Mouse (Mus musculus) liver, embryonic 16.5 days (tissue): ENCODE measurements around the gene Kif12. TPM values are rescaled to one million over a fixed set of nuclear protein-coding genes. Genes with fewer than 3 reads are reported as not detected.

ENCODE experiments used
- ATAC-seq: fragments of 200-750 bp; cut with Nextera tagmentation; 2 replicates; pipeline ENCODE4 v1.8.0; 2017; ENCODE audit warnings: low read depth, mild to moderate bottlenecking, moderate number of reproducible peaks, moderate library complexity
- H3K27ac ChIP-seq: fragments of 300-500 bp; sonication (generic); 2 replicates; pipeline ENCODE4 v1.5.1; 2014; ENCODE audit warnings: mild to moderate bottlenecking, low read length
- H3K27me3 ChIP-seq: fragments of 300-500 bp; sonication (generic); 2 replicates; pipeline ENCODE4 v1.6.1; 2014; ENCODE audit warnings: low read depth, low read length, mixed read lengths; ENCODE audit not compliant: control insufficient read depth, insufficient read depth
- H3K36me3 ChIP-seq: fragments of 300-500 bp; sonication (generic); 2 replicates; pipeline ENCODE4 v1.6.1; 2014; ENCODE audit warnings: mild to moderate bottlenecking; ENCODE audit not compliant: control insufficient read depth, insufficient read depth
- H3K4me1 ChIP-seq: fragments of 300-500 bp; sonication (generic); 2 replicates; pipeline ENCODE4 v1.6.1; 2014; ENCODE audit warnings: low read depth, low read length, mixed read lengths; ENCODE audit not compliant: control insufficient read depth
- H3K4me2 ChIP-seq: fragments of 300-500 bp; sonication (generic); 2 replicates; pipeline ENCODE4 v1.6.1; 2014; ENCODE audit warnings: low read depth, low read length, mixed read lengths
- H3K4me3 ChIP-seq: fragments of 300-500 bp; sonication (generic); 2 replicates; pipeline ENCODE4 v1.5.1; 2014; ENCODE audit warnings: low read depth, mild to moderate bottlenecking, low read length
- H3K9ac ChIP-seq: fragments of 300-500 bp; sonication (generic); 2 replicates; pipeline ENCODE4 v1.6.1; 2014; ENCODE audit warnings: low read depth, low read length
- H3K9me3 ChIP-seq: fragments of 300-500 bp; sonication (generic); replicated peaks from 2 replicates; pipeline ENCODE4 v1.6.1; 2016; ENCODE audit warnings: low read length; ENCODE audit not compliant: control insufficient read depth
- WGBS: fragments of 180-500 bp; shearing (Covaris S2); extraction: QIAGEN DNeasy Blood & Tissue Kit; methylation state at CpG from one replicate; pipeline ENCODE4 v1.1.7; 2014; ENCODE audit not compliant: insufficient replicate concordance; 5-methylcytosine and 5-hydroxymethylcytosine counted together
- polyA plus RNA-seq: library from polyadenylated mRNA; unstranded; fragments of >200 nt; fragmentation: Nextera tagmentation; extraction: Ambion mirVana; gene quantifications from 2 replicates; pipeline ENCODE4 v1.2.1, GENCODE M21; 2015

Gene Kif12
- polyA plus RNA-seq, 1 experiment from 2014 or later: 5.3 TPM

DNA sequence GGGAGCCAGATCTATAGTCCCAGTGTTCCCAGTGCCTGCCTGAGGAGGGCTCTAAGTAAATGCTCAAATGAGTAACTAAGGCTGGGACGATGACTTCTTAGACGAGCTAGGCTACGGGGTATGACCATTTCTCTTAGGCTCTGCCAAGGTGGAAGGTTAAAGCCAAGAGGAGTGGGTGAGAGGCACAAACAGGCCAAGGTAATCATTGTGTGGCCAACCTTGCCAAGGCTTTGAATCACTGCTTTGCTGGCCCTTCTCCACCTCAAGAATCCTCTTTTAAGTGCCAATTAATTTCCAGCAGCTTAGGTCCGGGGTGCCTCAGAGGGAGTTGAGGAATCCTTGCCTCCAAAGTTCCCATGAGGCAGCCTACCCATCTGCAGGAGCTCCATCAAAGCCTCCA lies 1.9 kb downstream of the Kif12 start:
- 70% methylated on average over 4 of the region's 4 CpGs for WGBS
- Histone ChIP-seq H3K27me3 (no peaks in the 10 kb centered on the region), H3K4me3 (no peak overlapping the region), H3K36me3 (no peaks in the 10 kb centered on the region), H3K9me3 (no peaks in the 10 kb centered on the region), H3K27ac (no peak overlapping the region), H3K4me1 (no peaks in the 10 kb centered on the region), H3K9ac (no peak overlapping the region), H3K4me2 (no peak overlapping the region)
- no peak for ATAC-seq

GRCm38 (mm10) chr4:63166323-63166722 lies 5.6 kb downstream of the Kif12 start:
- Histone ChIP-seq H3K4me2 (no peak overlapping the region), H3K27ac (no peak overlapping the region)
- no peak for ATAC-seq

GRCm38 (mm10) chr4:63165636-63166035 lies 6.3 kb downstream of the Kif12 start:
- Histone ChIP-seq H3K9me3 (no peaks in the 10 kb centered on the region), H3K27me3 (no peaks in the 10 kb centered on the region), H3K36me3 (no peaks in the 10 kb centered on the region), H3K4me1 (no peaks in the 10 kb centered on the region), H3K9ac (no peak overlapping the region), H3K4me3 (no peak overlapping the region), H3K27ac (no peak overlapping the region), H3K4me2 (no peak overlapping the region)
- ATAC-seq: no peak
- WGBS: 59% methylated on average over 4 of the region's 4 CpGs

More at GRCm38 (mm10) chr4:63166323-63166722, 5.6 kb downstream of the Kif12 start:
- no peak overlapping the region for H3K4me3 ChIP-seq
- WGBS: 51% methylated on average over 5 of the region's 5 CpGs
- no peaks in the 10 kb centered on the region for H3K36me3 ChIP-seq
- H3K27me3 ChIP-seq: no peaks in the 10 kb centered on the region
- no peak overlapping the region for H3K9ac ChIP-seq
- no peaks in the 10 kb centered on the region for H3K4me1 ChIP-seq
- H3K9me3 ChIP-seq: no peaks in the 10 kb centered on the region

DNA sequence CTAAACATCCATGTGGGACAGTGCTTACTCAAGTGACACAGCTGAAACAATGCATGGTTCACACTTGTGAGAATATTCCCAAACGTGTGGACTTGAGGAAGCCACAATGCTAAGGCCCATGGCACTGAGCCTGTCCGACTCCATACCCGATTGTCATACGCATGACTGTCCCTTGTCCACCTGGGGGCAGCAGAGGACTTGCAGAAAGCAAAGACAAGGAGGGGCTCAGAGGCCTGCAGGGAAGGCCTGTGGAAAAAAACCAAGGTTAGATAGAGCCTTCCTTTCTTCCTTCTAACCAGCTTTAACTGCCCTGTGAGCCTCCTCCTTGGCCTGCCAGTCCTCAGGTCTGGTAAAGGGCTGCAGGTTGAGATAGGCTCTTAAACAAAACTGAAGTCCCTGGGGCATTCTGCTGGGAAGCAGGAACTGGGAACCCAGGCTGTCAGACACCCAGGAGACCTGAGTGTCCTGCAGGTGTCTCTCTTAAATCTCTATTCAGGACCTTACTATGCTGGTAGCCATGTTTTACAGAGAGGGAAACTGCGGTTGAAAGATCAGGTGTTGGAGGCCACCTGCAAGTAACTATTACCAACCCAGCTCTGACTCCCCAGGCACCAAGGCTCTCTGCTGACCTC lies 12.9 kb downstream of the Kif12 start:
- no peaks in the 10 kb centered on the region for H3K27me3 ChIP-seq
- H3K9ac ChIP-seq: no peak overlapping the region
- ATAC-seq: no peak
- H3K9me3 ChIP-seq: no peaks in the 10 kb centered on the region
- no peaks in the 10 kb centered on the region for H3K36me3 ChIP-seq
- no peak overlapping the region for H3K4me2 ChIP-seq
- H3K4me1 ChIP-seq: no peaks in the 10 kb centered on the region; the same call in none of the 2 replicates
- no peak overlapping the region for H3K27ac ChIP-seq
- no peak overlapping the region for H3K4me3 ChIP-seq
- 13% methylated on average over 5 of the region's 5 CpGs for whole genome bisulfite sequencing

DNA sequence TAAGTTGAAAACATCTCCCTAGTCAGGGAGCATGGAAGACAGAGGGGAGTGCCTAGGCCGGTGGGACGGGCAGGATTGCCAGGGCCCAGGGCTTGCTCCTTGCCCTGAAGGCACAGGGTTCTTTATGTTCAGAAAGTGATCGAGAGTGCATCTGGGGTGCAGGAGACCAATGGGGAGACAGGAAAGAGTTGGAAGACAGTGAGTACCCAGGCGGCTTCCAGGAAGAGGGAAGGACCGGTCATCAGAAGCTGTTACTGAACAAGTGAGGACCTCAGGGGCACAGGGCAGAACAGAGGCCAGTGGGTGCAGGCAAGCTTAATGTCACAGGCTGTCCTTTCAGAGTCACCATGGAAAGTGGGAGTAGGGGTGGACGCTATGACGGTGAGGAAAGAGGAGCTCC lies 13.7 kb downstream of the Kif12 start:
- ATAC-seq: no peak
- H3K27ac ChIP-seq: peak overlapping the region; percentile 33; the same call in 1 of the 2 replicates
- H3K4me1 ChIP-seq: no peaks in the 10 kb centered on the region; the same call in none of the 2 replicates
- H3K9ac ChIP-seq: no peak overlapping the region
- H3K27me3 ChIP-seq: no peaks in the 10 kb centered on the region
- 74% methylated on average over 7 of the region's 7 CpGs for WGBS
- no peaks in the 10 kb centered on the region for H3K36me3 ChIP-seq
- no peak overlapping the region for H3K4me2 ChIP-seq
- H3K9me3 ChIP-seq: no peaks in the 10 kb centered on the region
- no peak overlapping the region for H3K4me3 ChIP-seq

DNA sequence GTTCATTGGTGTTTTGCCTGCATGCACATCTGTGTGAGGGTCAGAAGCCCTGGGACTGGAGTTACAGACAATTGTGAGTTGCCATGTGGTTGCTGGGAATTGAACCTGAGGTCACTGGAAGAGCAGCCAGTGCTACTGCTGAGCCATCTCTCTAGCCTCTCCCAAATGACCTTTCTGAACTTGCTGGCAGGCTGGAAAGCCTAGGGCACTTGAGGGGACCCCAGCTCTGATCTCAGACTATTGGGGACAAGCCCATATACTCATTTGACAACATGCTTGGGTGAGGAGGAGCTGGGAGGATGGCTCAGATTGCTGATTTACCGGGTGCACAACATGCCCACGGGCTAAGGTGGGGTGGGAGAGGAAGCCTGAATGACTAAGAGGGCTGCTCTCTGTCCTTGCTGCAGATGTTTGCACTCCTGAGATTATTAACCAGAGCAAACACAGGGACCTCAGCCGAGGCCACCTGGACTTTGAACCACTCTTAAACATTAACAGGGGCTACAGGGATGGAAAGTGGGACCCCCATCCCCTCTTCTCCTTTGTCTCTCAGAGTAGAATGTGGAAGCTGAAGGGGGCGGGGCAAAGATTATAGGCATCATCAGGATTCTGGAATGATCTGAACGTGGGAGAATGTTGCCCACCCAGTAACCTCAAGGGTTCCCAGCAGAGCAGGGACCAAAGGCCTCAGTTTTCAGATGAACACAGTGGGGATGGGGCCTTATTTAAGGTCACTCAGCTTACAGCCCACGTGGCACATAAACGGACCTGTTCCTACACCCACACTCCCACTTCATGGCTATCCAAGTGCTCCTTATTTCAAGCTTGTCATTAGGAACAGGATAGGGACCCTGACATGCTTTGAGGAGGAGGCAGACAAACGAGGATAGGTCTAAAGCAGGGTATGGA lies 15.0 kb downstream of the Kif12 start:
- H3K4me3 ChIP-seq: no peak overlapping the region
- H3K4me2 ChIP-seq: no peak overlapping the region
- no peaks in the 10 kb centered on the region for H3K36me3 ChIP-seq
- H3K27ac ChIP-seq: peak overlapping the region; percentile 74
- 34% methylated on average over 8 of the region's 8 CpGs for WGBS
- no peaks in the 10 kb centered on the region for H3K27me3 ChIP-seq
- H3K9me3 ChIP-seq: no peaks in the 10 kb centered on the region
- H3K4me1 ChIP-seq: no peaks in the 10 kb centered on the region; the same call in none of the 2 replicates
- no peak overlapping the region for H3K9ac ChIP-seq
- ATAC-seq: peak; percentile 85

GRCm38 (mm10) chr4:63155596-63155995 lies 16.3 kb downstream of the Kif12 start:
- H3K9me3 ChIP-seq: no peaks in the 10 kb centered on the region
- H3K9ac ChIP-seq: no peak overlapping the region
- H3K27me3 ChIP-seq: no peaks in the 10 kb centered on the region
- H3K36me3 ChIP-seq: no peaks in the 10 kb centered on the region
- H3K4me2 ChIP-seq: no peak overlapping the region
- H3K4me1 ChIP-seq: no peaks in the 10 kb centered on the region; the same call in none of the 2 replicates
- WGBS: 21% methylated on average over 2 of the region's 2 CpGs
- peak overlapping the region; percentile 44; the same call in 1 of the 2 replicates for H3K27ac ChIP-seq
- H3K4me3 ChIP-seq: no peak overlapping the region
- ATAC-seq: no peak

- Histone ChIP-seq H3K36me3 (no peaks in the 10 kb centered on the region), H3K4me3 (peak within 1 kb of the TSS; percentile 57), H3K9ac (peak within 1 kb of the TSS; percentile 34; the same call in 1 of the 2 replicates), H3K4me1 (no peaks in the 10 kb centered on the region; the same call in none of the 2 replicates), H3K27me3 (no peaks in the 10 kb centered on the region), H3K27ac (peak within 1 kb of the TSS; percentile 48), H3K9me3 (no peaks in the 10 kb centered on the region), H3K4me2 (no peak within 1 kb of the TSS)
- no peak for ATAC-seq
- WGBS: 29% methylated on average over 5 of the region's 5 CpGs
Observed at GRCm38 (mm10) chr4:63154699-63155098, 17.2 kb downstream of the Kif12 start, which contains the start of gene Ambp. Ambp (minus strand) TSS chr4:63154799.
